Comparison of ENCODE assay signal across 13 mouse cellular contexts in genomic region chr7:29725461-29726142, GRCm38 (mm10). TPM values are rescaled to one million over a fixed set of nuclear protein-coding genes. Genes with fewer than 3 reads are reported as not detected.
DNase-seq lines count a peak whose midpoint lies in the region; ATAC-seq and TF ChIP-seq lines count a peak whose summit lies in the region.
"Not testable (repeated sequence)": the region's sequence is repeated elsewhere in the genome, so short reads cannot be mapped to it uniquely, and the experiment has no call there.
"Had no signal": no experiment of that assay in that cellular context is flagged by ENCODE, and none has a peak within 500 bp of the region (broad histone marks: within the 10 kb centered on the region; RNA-seq: fewer than 3 reads in every experiment).

No protein-coding gene starts in this region.

- TF ChIP-seq POLR2A in testis, adult 2 months (IDR thresholded peaks at IDR 0.05; ENCODE audit: control insufficient read depth, low read depth, low read length) = not testable (repeated sequence)

- WGBS in hindbrain, embryonic 13.5 days = 37% methylated on average over 17 of the region's 17 CpGs
- WGBS in limb, embryonic 10.5 days = 24% methylated on average over 17 of the region's 17 CpGs
- 21% methylated on average over 16 of the region's 17 CpGs for WGBS in lung, embryonic 16.5 days

- not testable (repeated sequence) for H3K9me3 ChIP-seq in G1E (replicated peaks); hindbrain, embryonic 13.5 days; limb, embryonic 10.5 days (replicated peaks); lung, embryonic 16.5 days (ENCODE audit: control insufficient read depth, low read length)

- not testable (repeated sequence) for H3K9ac ChIP-seq in hindbrain, embryonic 13.5 days; lung, embryonic 16.5 days (ENCODE audit: low read length)

- peak overlapping the region; percentile 4; the same call in 1 of the 2 replicates for H3K4me2 ChIP-seq in hindbrain, embryonic 13.5 days
- not testable (repeated sequence) for H3K4me2 ChIP-seq in lung, embryonic 16.5 days (ENCODE audit: low read depth, low read length)

- not testable (repeated sequence) for H3K27me3 ChIP-seq in G1E (ENCODE audit: insufficient read depth, low read length); hindbrain, embryonic 13.5 days; limb, embryonic 10.5 days (ENCODE audit: low read depth, poor library complexity, severe bottlenecking); lung, embryonic 16.5 days (ENCODE audit: control insufficient read depth, insufficient read depth, low read depth, low read length); testis, adult 2 months (ENCODE audit: control insufficient read depth, insufficient read depth, low read length)

- not testable (repeated sequence) for H3K36me3 ChIP-seq in G1E (replicated peaks); hindbrain, embryonic 13.5 days; limb, embryonic 10.5 days; lung, embryonic 16.5 days (ENCODE audit: control insufficient read depth, insufficient read depth, low read length); testis, adult 2 months (ENCODE audit: control insufficient read depth, insufficient read depth, low read length)

- peak overlapping the region; percentile 30; the same call in 1 of the 2 replicates for H3K4me3 ChIP-seq in G1E (ENCODE audit: low read depth, low read length)
- H3K4me3 ChIP-seq in hindbrain, embryonic 13.5 days; limb, embryonic 10.5 days; lung, embryonic 16.5 days (ENCODE audit: low read length): not testable (repeated sequence)
- H3K4me3 ChIP-seq in testis, adult 2 months (ENCODE audit: control insufficient read depth, low read depth, low read length) = peak overlapping the region; percentile 83

- H3K4me1 ChIP-seq in G1E (ENCODE audit: insufficient read depth, low read depth, low read length); hindbrain, embryonic 13.5 days (replicated peaks); limb, embryonic 10.5 days; lung, embryonic 16.5 days (replicated peaks; ENCODE audit: control insufficient read depth, insufficient read depth, low read length); testis, adult 2 months (ENCODE audit: control insufficient read depth, insufficient read depth, low read length): not testable (repeated sequence)

- H3K27ac ChIP-seq in hindbrain, embryonic 13.5 days; limb, embryonic 10.5 days; lung, embryonic 16.5 days (ENCODE audit: low read length): not testable (repeated sequence)
- H3K27ac ChIP-seq in testis, adult 2 months (ENCODE audit: control insufficient read depth, insufficient read depth, low read depth, low read length) = peak overlapping the region; percentile 37; the same call in 1 of the 2 replicates

- ATAC-seq in G1E (ENCODE audit: extremely low read depth, insufficient number of reproducible peaks, low FRiP score, poor library complexity, severe bottlenecking) = peak; percentile 66
- not testable (repeated sequence) for ATAC-seq in hindbrain, embryonic 13.5 days (ENCODE audit: low FRiP score)
- peak; percentile 15; the same call in 1 of the 2 replicates for ATAC-seq in lung, embryonic 16.5 days (ENCODE audit: low read depth)
- ATAC-seq in monocyte, adult 5-6 weeks (replicated peaks; ENCODE audit: insufficient number of reproducible peaks, low FRiP score, low TSS enrichment, poor library complexity, severe bottlenecking) = peak; percentile 56

- DNase-seq in G1E (ENCODE audit: low spot score) = not testable (repeated sequence)
- DNase-seq in embryo, embryonic 11 days = peak; percentile 43
- DNase-seq in forelimb bud, embryonic 11.5 days (ENCODE audit: low read depth, low spot score) = peak; percentile 29
- peak; percentile 31 for DNase-seq in limb, embryonic 10.5 days (ENCODE audit: low spot score)

- not testable (repeated sequence) for TF ChIP-seq CTCF in G1E (IDR thresholded peaks at IDR 0.05; ENCODE audit: low read depth, low read length); testis, adult 2 months (IDR thresholded peaks at IDR 0.05; ENCODE audit: control insufficient read depth, insufficient read depth, insufficient replicate concordance, low read depth, low read length)

RNA-seq across cellular contexts. Expression of gene Catsperg2, which starts 1.2 kb away (rescaled TPM):
- total RNA-seq in G1E (2014; fragmentation: Nextera tagmentation) = 2.1 and 2.5 TPM in 2 replicates
- 0.17 and 0.49 TPM in 2 replicates for total RNA-seq in G1E (2017)
- 0.06 and 0.07 TPM in 2 replicates for polyA plus RNA-seq in G1E (2012)
- polyA plus RNA-seq in hindbrain, embryonic 13.5 days (2015; fragmentation: Nextera tagmentation; extraction: Ambion mirVana) = 0.26 and 0.32 TPM in 2 replicates
- 0.10 TPM in 1 of 2 replicates, not detected in the other for polyA plus RNA-seq in limb, embryonic 10.5 days (2016; fragmentation: Nextera tagmentation; extraction: Ambion mirVana)
- 0.14 TPM in 1 of 2 replicates, not detected in the other for polyA plus RNA-seq in lung, embryonic 16.5 days (2015; fragmentation: Nextera tagmentation; extraction: Ambion mirVana)
- total RNA-seq in monocyte, adult 5-6 weeks (2017) = not detected in 3 replicates
- polyA plus RNA-seq in testis, adult 2 months (2012; rRNA removed) = 110 and 173 TPM in 2 replicates
- total RNA-seq: gastrocnemius, postnatal 10 days; liver, adult 2 months had no signal
- polyA plus RNA-seq: heart, embryonic 16.5 days; inflammation-experienced regulatory T-cells, adult 6 months; liver, adult 2 months; small intestine, adult 2 months had no signal

RNA-seq across cellular contexts. Expression of gene Zfp84, which starts 42.8 kb away (rescaled TPM):
- 22.1 and 24.8 TPM in 2 replicates for total RNA-seq in G1E (2014; fragmentation: Nextera tagmentation)
- 16.8 and 17.8 TPM in 2 replicates for total RNA-seq in G1E (2017)
- polyA plus RNA-seq in G1E (2012) = 1.1 and 2.5 TPM in 2 replicates
- polyA plus RNA-seq in hindbrain, embryonic 13.5 days (2015; fragmentation: Nextera tagmentation; extraction: Ambion mirVana) = 17.2 and 17.3 TPM in 2 replicates
- 8.7 and 12.4 TPM in 2 replicates for polyA plus RNA-seq in limb, embryonic 10.5 days (2016; fragmentation: Nextera tagmentation; extraction: Ambion mirVana)
- 12.8 and 13.7 TPM in 2 replicates for polyA plus RNA-seq in lung, embryonic 16.5 days (2015; fragmentation: Nextera tagmentation; extraction: Ambion mirVana)
- 16.1 to 22.3 TPM (median 18.1 TPM) in 3 replicates for total RNA-seq in monocyte, adult 5-6 weeks (2017)
- 1.1 TPM in 2 replicates for polyA plus RNA-seq in testis, adult 2 months (2012; rRNA removed)

RNA-seq across cellular contexts. Expression of gene Zfp30, which starts 58.2 kb away (rescaled TPM):
- total RNA-seq in G1E (2014; fragmentation: Nextera tagmentation) (7.4 and 8.1 TPM in 2 replicates), G1E (2017) (1.7 and 2.0 TPM in 2 replicates)
- polyA plus RNA-seq in G1E (2012) = 1.8 TPM in 2 replicates
- polyA plus RNA-seq in hindbrain, embryonic 13.5 days (2015; fragmentation: Nextera tagmentation; extraction: Ambion mirVana) = 14.2 and 14.7 TPM in 2 replicates
- 5.2 and 7.1 TPM in 2 replicates for polyA plus RNA-seq in limb, embryonic 10.5 days (2016; fragmentation: Nextera tagmentation; extraction: Ambion mirVana)
- polyA plus RNA-seq in lung, embryonic 16.5 days (2015; fragmentation: Nextera tagmentation; extraction: Ambion mirVana) = 6.4 and 6.9 TPM in 2 replicates
- total RNA-seq in monocyte, adult 5-6 weeks (2017) = 0.39 TPM in 1 of 3 replicates, not detected in the others
- 0.20 and 0.28 TPM in 2 replicates for polyA plus RNA-seq in testis, adult 2 months (2012; rRNA removed)

Comparison
In these comparisons a context has a peak if more than half of its experiments do, and no peak if none do; other contexts are left out.
1. RNA of gene Catsperg2, which starts 1.2 kb away (polyA plus RNA-seq): 110 to 173 TPM in testis, adult 2 months; 0.26 to 0.32 TPM in hindbrain, embryonic 13.5 days, 0.10 TPM in limb, embryonic 10.5 days, 0.06 to 0.07 TPM in G1E and 0.14 TPM in lung, embryonic 16.5 days; every median in the first group is over 10 times any median in the second.